Mouse (Mus musculus): Measurements from ENCODE around the gene Col6a6. TPM values are rescaled to one million over a fixed set of nuclear protein-coding genes. Genes with fewer than 3 reads are reported as not detected.

The Col6a6 gene
- polyA plus RNA-seq, 1 experiment from 2014 or later, result 0.05 TPM

- H3K36me3 ChIP-seq, result no peaks in the 10 kb centered on the region
- H3K4me2 ChIP-seq (replicated peaks), result no peak overlapping the region
- no peaks in the 10 kb centered on the region for H3K9me3 ChIP-seq
- H3K9ac ChIP-seq (replicated peaks), result no peak overlapping the region
- WGBS, result 54% methylated on average over 4 of the region's 4 CpGs
- H3K4me1 ChIP-seq, result peaks cover 15% of the 10 kb centered on the region
- no peak overlapping the region for H3K4me3 ChIP-seq
- no peak for ATAC-seq (replicated peaks)
- H3K27me3 ChIP-seq, result no peaks in the 10 kb centered on the region
- H3K27ac ChIP-seq (replicated peaks), result no peak overlapping the region
These were observed 33.0 kb downstream of the Col6a6 start for GRCm38 (mm10) chr9:105794965-105795364.

GRCm38 (mm10) chr9:105791810-105792209 lies 36.1 kb downstream of the Col6a6 start:
- no peak for ATAC-seq (replicated peaks)
- H3K4me2 ChIP-seq (replicated peaks), result no peak overlapping the region
- no peak overlapping the region for H3K27ac ChIP-seq (replicated peaks)
- H3K9ac ChIP-seq (replicated peaks), result no peak overlapping the region
- H3K27me3 ChIP-seq, result no peaks in the 10 kb centered on the region
- H3K4me3 ChIP-seq, result no peak overlapping the region
- no peaks in the 10 kb centered on the region for H3K9me3 ChIP-seq
- no peaks in the 10 kb centered on the region for H3K36me3 ChIP-seq
- H3K4me1 ChIP-seq, result peaks cover 15% of the 10 kb centered on the region
- WGBS, result 75% methylated on average over 5 of the region's 5 CpGs

GRCm38 (mm10) chr9:105788203-105788602 lies 39.8 kb downstream of the Col6a6 start:
- Histone ChIP-seq H3K36me3 (no peaks in the 10 kb centered on the region), H3K27me3 (no peaks in the 10 kb centered on the region), H3K9me3 (no peaks in the 10 kb centered on the region), H3K4me1 (no peaks in the 10 kb centered on the region), H3K9ac (replicated peaks) (no peak overlapping the region), H3K4me3 (no peak overlapping the region), H3K27ac (replicated peaks) (no peak overlapping the region), H3K4me2 (replicated peaks) (no peak overlapping the region)
- 79% methylated on average over 3 of the region's 3 CpGs for WGBS
- no peak for ATAC-seq (replicated peaks)

GRCm38 (mm10) chr9:105787800-105788199 lies 40.2 kb downstream of the Col6a6 start:
- Histone ChIP-seq H3K4me3 (no peak overlapping the region), H3K27me3 (no peaks in the 10 kb centered on the region), H3K4me1 (no peaks in the 10 kb centered on the region), H3K9ac (replicated peaks) (no peak overlapping the region), H3K4me2 (replicated peaks) (no peak overlapping the region), H3K36me3 (no peaks in the 10 kb centered on the region), H3K27ac (replicated peaks) (no peak overlapping the region), H3K9me3 (no peaks in the 10 kb centered on the region)
- no peak for ATAC-seq (replicated peaks)
- WGBS, result 87% methylated on average over 11 of the region's 11 CpGs

GRCm38 (mm10) chr9:105784026-105784425 lies 43.9 kb downstream of the Col6a6 start:
- H3K9ac ChIP-seq (replicated peaks), result no peak overlapping the region
- no peak overlapping the region for H3K4me2 ChIP-seq (replicated peaks)
- no peak overlapping the region for H3K27ac ChIP-seq (replicated peaks)
- 95% methylated on average over 4 of the region's 4 CpGs for WGBS
- H3K9me3 ChIP-seq, result no peaks in the 10 kb centered on the region
- no peak for ATAC-seq (replicated peaks)
- no peaks in the 10 kb centered on the region for H3K36me3 ChIP-seq
- H3K27me3 ChIP-seq, result no peaks in the 10 kb centered on the region
- H3K4me3 ChIP-seq, result no peak overlapping the region
- no peaks in the 10 kb centered on the region for H3K4me1 ChIP-seq

GRCm38 (mm10) chr9:105780696-105781095 lies 47.3 kb downstream of the Col6a6 start:
- H3K27ac ChIP-seq (replicated peaks), result no peak overlapping the region
- no peaks in the 10 kb centered on the region for H3K36me3 ChIP-seq
- WGBS, result 94% methylated on average over 15 of the region's 15 CpGs
- H3K4me3 ChIP-seq, result no peak overlapping the region
- no peak overlapping the region for H3K9ac ChIP-seq (replicated peaks)
- no peak for ATAC-seq (replicated peaks)
- H3K4me1 ChIP-seq, result no peaks in the 10 kb centered on the region
- H3K27me3 ChIP-seq, result no peaks in the 10 kb centered on the region
- H3K9me3 ChIP-seq, result no peaks in the 10 kb centered on the region
- H3K4me2 ChIP-seq (replicated peaks), result no peak overlapping the region

- ATAC-seq (replicated peaks), result no peak
- H3K36me3 ChIP-seq, result no peaks in the 10 kb centered on the region
- no peaks in the 10 kb centered on the region for H3K27me3 ChIP-seq
- H3K4me1 ChIP-seq, result no peaks in the 10 kb centered on the region
- H3K9ac ChIP-seq (replicated peaks), result no peak overlapping the region
- no peak overlapping the region for H3K4me3 ChIP-seq
- WGBS, result 91% methylated on average over 6 of the region's 6 CpGs
- H3K9me3 ChIP-seq, result no peaks in the 10 kb centered on the region
- H3K4me2 ChIP-seq (replicated peaks), result no peak overlapping the region
- no peak overlapping the region for H3K27ac ChIP-seq (replicated peaks)
These were observed 49.2 kb downstream of the Col6a6 start for GRCm38 (mm10) chr9:105778741-105779140.

- no peak overlapping the region for H3K9ac ChIP-seq (replicated peaks)
- no peak overlapping the region for H3K4me3 ChIP-seq
- peaks cover 4% of the 10 kb centered on the region; the same call in 1 of the 2 replicates for H3K4me1 ChIP-seq
- no peak overlapping the region for H3K4me2 ChIP-seq (replicated peaks)
- no peak for ATAC-seq (replicated peaks)
- H3K27me3 ChIP-seq, result no peaks in the 10 kb centered on the region
- WGBS, result 66% methylated on average over 7 of the region's 7 CpGs
- H3K27ac ChIP-seq (replicated peaks), result no peak overlapping the region
- no peaks in the 10 kb centered on the region for H3K9me3 ChIP-seq
- no peaks in the 10 kb centered on the region for H3K36me3 ChIP-seq
These were observed 53.1 kb downstream of the Col6a6 start for GRCm38 (mm10) chr9:105774878-105775277.

- H3K4me2 ChIP-seq (replicated peaks), result no peak overlapping the region
- 96% methylated on average over 19 of the region's 19 CpGs for WGBS
- ATAC-seq (replicated peaks), result no peak
- H3K36me3 ChIP-seq, result no peaks in the 10 kb centered on the region
- H3K27me3 ChIP-seq, result no peaks in the 10 kb centered on the region
- no peak overlapping the region for H3K4me3 ChIP-seq
- H3K9ac ChIP-seq (replicated peaks), result no peak overlapping the region
- no peak overlapping the region; the same call in 1 of the 2 replicates for H3K27ac ChIP-seq (replicated peaks)
- no peaks in the 10 kb centered on the region for H3K9me3 ChIP-seq
- H3K4me1 ChIP-seq, result peaks cover 4% of the 10 kb centered on the region; the same call in 1 of the 2 replicates
These were observed 53.6 kb downstream of the Col6a6 start for GRCm38 (mm10) chr9:105774321-105774720.

GRCm38 (mm10) chr9:105771380-105771779 lies 56.6 kb downstream of the Col6a6 start:
- no peak overlapping the region for H3K4me3 ChIP-seq
- no peak overlapping the region for H3K27ac ChIP-seq (replicated peaks)
- H3K4me2 ChIP-seq (replicated peaks), result no peak overlapping the region
- H3K36me3 ChIP-seq, result no peaks in the 10 kb centered on the region
- no peak for ATAC-seq (replicated peaks)
- peaks cover 4% of the 10 kb centered on the region; the same call in 1 of the 2 replicates for H3K4me1 ChIP-seq
- no peak overlapping the region for H3K9ac ChIP-seq (replicated peaks)
- 89% methylated on average over 3 of the region's 3 CpGs for WGBS
- no peaks in the 10 kb centered on the region for H3K27me3 ChIP-seq
- H3K9me3 ChIP-seq, result no peaks in the 10 kb centered on the region

GRCm38 (mm10) chr9:105770690-105771089 lies 57.3 kb downstream of the Col6a6 start:
- no peak overlapping the region; the same call in 1 of the 2 replicates for H3K27ac ChIP-seq (replicated peaks)
- 53% methylated on average over 7 of the region's 7 CpGs for WGBS
- ATAC-seq (replicated peaks), result no peak

GRCm38 (mm10) chr9:105765891-105766290 lies 62.1 kb downstream of the Col6a6 start:
- Histone ChIP-seq H3K27ac (replicated peaks) (no peak overlapping the region), H3K27me3 (no peaks in the 10 kb centered on the region), H3K9ac (replicated peaks) (no peak overlapping the region), H3K4me2 (replicated peaks) (no peak overlapping the region), H3K36me3 (no peaks in the 10 kb centered on the region), H3K4me3 (no peak overlapping the region), H3K9me3 (no peaks in the 10 kb centered on the region), H3K4me1 (peaks cover 4% of the 10 kb centered on the region; the same call in 1 of the 2 replicates)
- 86% methylated on average over 2 of the region's 2 CpGs for WGBS
- ATAC-seq (replicated peaks), result no peak

More at GRCm38 (mm10) chr9:105770690-105771089, 57.3 kb downstream of the Col6a6 start:
- Histone ChIP-seq H3K9me3 (no peaks in the 10 kb centered on the region), H3K4me1 (peaks cover 4% of the 10 kb centered on the region; the same call in 1 of the 2 replicates), H3K4me3 (no peak overlapping the region), H3K4me2 (replicated peaks) (no peak overlapping the region), H3K27me3 (no peaks in the 10 kb centered on the region), H3K36me3 (no peaks in the 10 kb centered on the region), H3K9ac (replicated peaks) (no peak overlapping the region)

- Histone ChIP-seq H3K4me2 (replicated peaks) (no peak overlapping the region), H3K4me1 (no peaks in the 10 kb centered on the region), H3K9me3 (no peaks in the 10 kb centered on the region), H3K36me3 (no peaks in the 10 kb centered on the region), H3K4me3 (no peak overlapping the region), H3K9ac (replicated peaks) (no peak overlapping the region), H3K27me3 (no peaks in the 10 kb centered on the region), H3K27ac (replicated peaks) (no peak overlapping the region)
- WGBS, result 89% methylated on average over 5 of the region's 5 CpGs
- no peak for ATAC-seq (replicated peaks)
These were observed 63.3 kb downstream of the Col6a6 start for GRCm38 (mm10) chr9:105764681-105765080.

Measured in forebrain, embryonic 15.5 days (tissue).